Mouse (Mus musculus): ENCODE measurements around the gene Ppt2. TPM values are rescaled to one million over a fixed set of nuclear protein-coding genes. Genes with fewer than 3 reads are reported as not detected.

Gene Ppt2
- polyA plus RNA-seq, 1 experiment: 118 TPM

GRCm38 (mm10) chr17:34651507-34652221 is 23.4 kb upstream of the Ppt2 start:
- TF ChIP-seq CTCF (conservative IDR thresholded peaks at IDR 0.05; ENCODE audit: insufficient read depth, insufficient read length, low read depth, low read length) (peak; percentile 54; the same call in 1 of the 2 replicates), POLR2A (IDR thresholded peaks at IDR 0.05; ENCODE audit: low read depth, low read length) (no peak)
- Histone ChIP-seq H3K4me3 (ENCODE audit: insufficient read depth, low read depth, low read length) (no peak overlapping the region), H3K36me3 (ENCODE audit: control insufficient read depth, insufficient read depth, low read length) (no peaks in the 10 kb centered on the region; the same call in 1 of the 2 replicates), H3K27me3 (replicated peaks; ENCODE audit: control insufficient read depth, insufficient read depth, low read length) (no peaks in the 10 kb centered on the region), H3K4me1 (ENCODE audit: control insufficient read depth, insufficient read depth, low read length) (peaks cover 8% of the 10 kb centered on the region; the same call in 1 of the 2 replicates), H3K27ac (ENCODE audit: insufficient read depth, low read depth, low read length) (no peak overlapping the region)
- WGBS: 43% methylated on average over 19 of the region's 19 CpGs
- DNase-seq: peak; percentile 69

- H3K36me3 ChIP-seq (ENCODE audit: control insufficient read depth, insufficient read depth, low read length): no peaks in the 10 kb centered on the region; the same call in 1 of the 2 replicates
- H3K4me3 ChIP-seq (ENCODE audit: insufficient read depth, low read depth, low read length): no peak overlapping the region
- H3K27ac ChIP-seq (ENCODE audit: insufficient read depth, low read depth, low read length): no peak overlapping the region
- peaks cover 4% of the 10 kb centered on the region; the same call in 1 of the 2 replicates for H3K4me1 ChIP-seq (ENCODE audit: control insufficient read depth, insufficient read depth, low read length)
- no peak for TF ChIP-seq CTCF (conservative IDR thresholded peaks at IDR 0.05; ENCODE audit: insufficient read depth, insufficient read length, low read depth, low read length)
- TF ChIP-seq POLR2A (IDR thresholded peaks at IDR 0.05; ENCODE audit: low read depth, low read length): no peak
- 84% methylated on average over 14 of the region's 14 CpGs for WGBS
- H3K27me3 ChIP-seq (replicated peaks; ENCODE audit: control insufficient read depth, insufficient read depth, low read length): no peaks in the 10 kb centered on the region
- no peak for DNase-seq
These were observed 22.5 kb upstream of the Ppt2 start for GRCm38 (mm10) chr17:34650781-34651180.

DNA sequence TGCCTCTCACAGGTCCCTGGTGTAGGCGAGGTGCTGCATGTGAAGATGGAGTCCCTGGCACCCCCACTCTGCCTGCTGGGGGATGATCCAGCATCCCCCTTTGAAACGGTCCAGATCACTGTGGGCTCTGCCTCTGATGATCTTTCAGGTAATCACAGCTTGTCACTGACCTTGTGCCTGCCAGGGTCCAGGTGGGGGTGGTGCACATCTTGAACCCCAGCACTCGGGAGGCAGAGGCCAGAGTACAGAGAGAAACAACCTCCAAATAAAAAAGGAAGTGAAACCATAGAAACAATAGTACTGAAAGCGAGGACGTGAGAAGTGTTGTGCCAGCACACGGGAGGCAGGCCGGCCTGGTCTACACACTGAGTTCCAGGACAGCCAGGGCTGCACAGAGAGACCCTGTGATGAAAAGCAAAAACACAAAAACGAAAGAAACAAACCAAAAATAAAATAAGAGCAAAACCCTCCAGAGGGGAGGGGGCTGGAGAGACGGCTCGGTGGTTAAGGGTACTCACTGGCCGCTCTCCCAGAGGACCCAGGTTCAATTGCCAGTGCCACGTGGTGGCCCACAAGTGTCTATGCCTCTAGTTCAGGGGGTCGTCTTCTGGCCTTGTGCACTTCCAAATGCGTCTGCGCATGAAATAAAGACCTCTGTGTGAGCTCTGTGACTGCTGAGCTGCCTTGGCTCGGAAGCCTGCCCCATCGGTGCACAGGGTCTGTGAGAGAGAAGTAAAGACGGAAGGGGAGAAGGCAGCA is 21.0 kb upstream of the Ppt2 start:
- Histone ChIP-seq H3K27me3 (replicated peaks; ENCODE audit: control insufficient read depth, insufficient read depth, low read length) (no peaks in the 10 kb centered on the region), H3K4me1 (ENCODE audit: control insufficient read depth, insufficient read depth, low read length) (peaks cover 3% of the 10 kb centered on the region; the same call in 1 of the 2 replicates), H3K4me3 (ENCODE audit: insufficient read depth, low read depth, low read length) (no peak overlapping the region), H3K27ac (ENCODE audit: insufficient read depth, low read depth, low read length) (no peak overlapping the region), H3K36me3 (ENCODE audit: control insufficient read depth, insufficient read depth, low read length) (no peaks in the 10 kb centered on the region; the same call in 1 of the 2 replicates)
- no peak for TF ChIP-seq CTCF (conservative IDR thresholded peaks at IDR 0.05; ENCODE audit: insufficient read depth, insufficient read length, low read depth, low read length)
- no peak for TF ChIP-seq POLR2A (IDR thresholded peaks at IDR 0.05; ENCODE audit: low read depth, low read length)
- 87% methylated on average over 18 of the region's 18 CpGs for WGBS
- DNase-seq: no peak

DNA sequence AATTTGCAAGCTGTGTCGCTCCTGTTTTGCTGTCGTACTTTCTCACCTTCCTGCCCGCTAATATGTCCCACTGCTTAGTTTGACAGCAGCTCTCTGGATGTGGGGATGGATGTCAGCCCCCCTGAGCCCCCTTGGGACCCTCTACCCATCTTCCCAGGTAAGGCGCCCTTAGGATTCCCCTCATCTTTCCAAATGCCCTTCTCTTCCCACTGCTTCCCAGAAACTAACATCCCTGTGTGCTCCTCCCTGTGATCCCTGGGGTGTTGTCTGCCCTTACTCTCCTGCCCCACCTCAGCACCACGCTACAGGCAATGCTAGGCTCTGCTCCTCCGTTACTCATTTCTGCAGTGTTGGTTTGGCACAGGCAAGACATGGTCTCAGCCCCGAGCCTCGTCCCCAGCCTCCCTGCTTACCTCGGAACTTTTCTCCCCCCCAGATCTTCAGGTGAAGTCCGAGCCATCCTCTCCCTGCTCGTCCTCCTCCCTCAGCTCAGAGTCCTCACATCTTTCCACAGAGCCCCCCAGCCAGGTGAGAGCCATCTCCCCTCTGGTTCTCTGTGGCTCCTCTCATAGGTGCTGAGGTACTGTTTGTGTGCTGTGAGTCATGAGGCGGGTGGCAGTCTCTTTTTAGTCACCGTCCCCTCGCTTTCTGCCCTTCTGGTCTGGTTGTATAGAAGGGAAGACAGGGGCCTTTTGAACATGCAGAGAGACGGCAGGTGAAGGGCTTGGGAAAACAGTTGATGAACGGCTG is 20.0 kb upstream of the Ppt2 start:
- Histone ChIP-seq H3K4me1 (ENCODE audit: control insufficient read depth, insufficient read depth, low read length) (peaks cover 3% of the 10 kb centered on the region; the same call in 1 of the 2 replicates), H3K27ac (ENCODE audit: insufficient read depth, low read depth, low read length) (no peak overlapping the region), H3K4me3 (ENCODE audit: insufficient read depth, low read depth, low read length) (no peak overlapping the region), H3K27me3 (replicated peaks; ENCODE audit: control insufficient read depth, insufficient read depth, low read length) (no peaks in the 10 kb centered on the region), H3K36me3 (ENCODE audit: control insufficient read depth, insufficient read depth, low read length) (no peaks in the 10 kb centered on the region)
- 82% methylated on average over 16 of the region's 16 CpGs for WGBS
- TF ChIP-seq POLR2A (IDR thresholded peaks at IDR 0.05; ENCODE audit: low read depth, low read length) (no peak), CTCF (conservative IDR thresholded peaks at IDR 0.05; ENCODE audit: insufficient read depth, insufficient read length, low read depth, low read length) (no peak)
- DNase-seq: no peak

DNA sequence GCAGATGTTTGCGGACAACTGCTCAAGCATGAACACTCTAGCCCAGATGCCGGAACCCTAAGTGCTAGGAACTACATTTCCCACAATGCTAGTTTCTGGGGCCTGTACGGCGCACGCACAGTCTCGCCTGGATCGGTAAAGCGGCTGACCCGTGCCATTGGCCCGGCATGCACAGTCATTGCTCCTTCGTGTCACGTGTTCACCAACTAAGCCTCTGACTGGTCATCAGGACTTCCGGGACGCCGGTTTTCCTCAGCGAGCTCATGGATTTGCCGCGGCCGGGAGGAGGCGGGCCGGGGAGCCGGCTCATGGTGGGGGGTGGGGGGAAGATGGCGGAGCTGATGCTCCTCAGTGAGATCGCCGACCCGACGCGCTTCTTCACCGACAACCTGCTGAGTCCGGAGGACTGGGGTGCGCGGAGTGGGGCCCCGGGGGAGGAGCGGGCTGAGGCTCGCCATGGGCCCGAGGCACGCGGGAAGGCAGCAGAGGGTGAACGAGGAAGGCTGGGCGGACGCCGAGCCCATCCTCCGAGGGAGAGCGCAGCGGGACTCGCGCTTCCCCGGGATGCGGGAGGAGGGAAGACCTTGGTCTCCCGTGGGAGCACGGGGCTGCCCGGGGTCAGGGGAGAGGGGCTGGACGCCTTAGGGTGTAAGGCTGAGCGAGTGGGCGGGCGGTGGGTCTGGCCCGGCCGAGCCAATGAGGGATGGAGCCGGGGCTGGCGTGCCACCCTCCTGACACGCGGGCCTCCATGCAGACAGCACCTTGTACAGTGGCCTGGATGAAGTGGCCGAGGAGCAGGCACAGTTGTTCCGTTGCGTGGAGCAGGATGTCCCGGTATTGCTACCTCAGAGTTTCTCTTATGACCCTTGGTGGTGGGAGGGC is 18.8 kb upstream of the Ppt2 start, which contains the start of gene Atf6b:
TSS of gene Atf6b (plus strand) at position 241 of the 882 bp plus-strand sequence.
- DNase-seq: peak; percentile 99
- under 1% methylated on average over 66 of the region's 66 CpGs for WGBS

More for the DNA sequence above, 18.8 kb upstream of the Ppt2 start, which contains the start of gene Atf6b:
- Histone ChIP-seq H3K4me1 (ENCODE audit: control insufficient read depth, insufficient read depth, low read length) (peaks cover 3% of the 10 kb centered on the region; the same call in 1 of the 2 replicates), H3K4me3 (ENCODE audit: insufficient read depth, low read depth, low read length) (peak within 1 kb of the TSS; percentile 78), H3K27me3 (replicated peaks; ENCODE audit: control insufficient read depth, insufficient read depth, low read length) (no peaks in the 10 kb centered on the region), H3K27ac (ENCODE audit: insufficient read depth, low read depth, low read length) (peak within 1 kb of the TSS; percentile 24; the same call in 1 of the 2 replicates), H3K36me3 (ENCODE audit: control insufficient read depth, insufficient read depth, low read length) (no peaks in the 10 kb centered on the region)
- no peak for TF ChIP-seq CTCF (conservative IDR thresholded peaks at IDR 0.05; ENCODE audit: insufficient read depth, insufficient read length, low read depth, low read length)
- TF ChIP-seq POLR2A (IDR thresholded peaks at IDR 0.05; ENCODE audit: low read depth, low read length): peak; percentile 29
